Mouse (Mus musculus): ENCODE results near the gene Smim5. TPM values are rescaled to one million over a fixed set of nuclear protein-coding genes. Genes with fewer than 3 reads are reported as not detected.

Smim5 gene
- total RNA-seq, 2 experiments from 2014 or later, result 0.85 to 0.98 TPM

DNA sequence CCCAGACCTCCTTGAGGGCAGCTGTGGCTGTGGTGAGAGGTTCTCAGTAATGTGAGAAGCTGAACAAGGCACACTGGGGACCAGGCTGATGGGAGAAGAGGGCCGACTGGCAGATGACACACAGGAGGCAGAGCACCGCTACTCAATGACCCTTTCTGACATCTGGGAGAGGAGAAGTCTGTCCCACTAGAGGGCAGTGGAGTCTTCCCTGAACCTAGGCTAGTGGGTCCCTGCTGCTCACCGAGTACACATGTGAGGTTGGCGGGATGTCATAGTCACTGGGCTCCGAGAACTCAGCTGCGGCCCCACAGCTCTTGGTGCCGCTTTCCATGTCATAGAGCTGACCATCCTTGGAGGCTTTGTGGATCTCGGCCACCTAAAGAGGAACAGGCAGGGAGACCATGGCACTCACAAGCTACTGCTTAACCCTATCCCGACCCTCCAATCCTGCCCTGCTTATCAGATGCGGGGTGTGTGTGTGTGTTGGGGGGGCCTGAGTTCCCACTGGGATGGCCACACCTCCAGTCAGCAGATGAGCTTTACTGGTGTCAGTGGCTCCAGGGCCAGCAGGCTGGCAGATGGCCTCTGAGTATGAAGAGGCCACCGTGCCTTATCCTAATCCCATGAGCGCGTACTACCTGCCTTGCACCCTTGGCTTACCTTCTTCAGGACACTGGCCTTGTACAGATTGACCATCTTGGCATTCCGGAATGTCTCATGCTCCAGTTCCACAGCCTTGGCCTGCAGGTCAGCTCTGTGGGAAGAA lies 4.8 kb upstream of the Smim5 start:
- no peak for DNase-seq (ENCODE audit: low spot score in 2 of 2)

DNA sequence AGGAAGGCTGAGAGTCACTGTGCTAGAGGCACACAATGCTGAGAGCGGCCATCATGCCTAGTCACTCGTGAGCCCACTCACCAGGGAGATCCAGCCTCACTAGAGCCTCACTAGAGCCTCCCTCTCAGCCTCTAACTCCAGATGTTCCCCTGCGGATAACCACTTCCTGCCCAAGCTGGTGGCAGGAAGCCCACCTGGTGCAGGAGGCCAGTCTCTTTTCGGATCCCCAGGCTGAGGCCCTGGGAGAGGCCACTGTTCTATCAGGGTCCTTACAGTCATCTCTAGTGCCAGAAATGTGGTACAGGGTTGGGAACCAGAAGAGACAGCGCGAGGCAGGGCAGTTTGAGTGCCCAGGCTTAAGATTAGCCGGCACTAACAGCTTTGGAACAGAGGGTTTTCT lies 1.3 kb upstream of the Smim5 start:
- DNase-seq (ENCODE audit: low spot score in 2 of 2), result no peak

GRCm38 (mm10) chr11:115898886-115899285 lies 880 bp upstream of the Smim5 start:
- peak; percentile 59 to 69 for DNase-seq (ENCODE audit: low spot score in 2 of 2)

- no peak for DNase-seq (ENCODE audit: low spot score in 2 of 2)
These were observed 983 bp downstream of the Smim5 start for GRCm38 (mm10) chr11:115900561-115901337.

- no peak for DNase-seq (ENCODE audit: low spot score in 2 of 2)
These were observed 1.8 kb downstream of the Smim5 start for GRCm38 (mm10) chr11:115901338-115902161.

- no peak for DNase-seq (ENCODE audit: low spot score in 2 of 2)
These were observed 2.4 kb downstream of the Smim5 start for GRCm38 (mm10) chr11:115902177-115902576.

DNA sequence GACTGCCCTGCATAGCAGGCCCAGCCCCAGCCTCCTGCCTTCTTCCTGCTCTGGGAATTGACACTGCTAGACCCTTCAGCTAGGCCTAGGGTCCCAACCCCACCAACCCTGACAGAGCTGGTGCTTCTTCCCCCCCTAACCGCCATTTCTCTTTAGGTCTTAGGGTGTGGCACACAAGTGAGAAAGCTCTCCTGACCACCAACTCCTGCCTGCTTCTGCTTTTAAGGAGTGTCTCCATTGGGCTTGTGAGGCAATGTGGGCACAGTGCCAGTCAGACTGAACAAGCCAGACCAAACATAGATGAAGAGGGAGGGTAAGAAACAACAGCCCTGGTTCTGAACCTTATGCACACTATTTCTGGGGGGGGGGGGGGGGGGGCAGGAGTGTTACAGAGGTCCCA lies 3.1 kb downstream of the Smim5 start:
- DNase-seq (ENCODE audit: low spot score in 2 of 2), result no peak

DNA sequence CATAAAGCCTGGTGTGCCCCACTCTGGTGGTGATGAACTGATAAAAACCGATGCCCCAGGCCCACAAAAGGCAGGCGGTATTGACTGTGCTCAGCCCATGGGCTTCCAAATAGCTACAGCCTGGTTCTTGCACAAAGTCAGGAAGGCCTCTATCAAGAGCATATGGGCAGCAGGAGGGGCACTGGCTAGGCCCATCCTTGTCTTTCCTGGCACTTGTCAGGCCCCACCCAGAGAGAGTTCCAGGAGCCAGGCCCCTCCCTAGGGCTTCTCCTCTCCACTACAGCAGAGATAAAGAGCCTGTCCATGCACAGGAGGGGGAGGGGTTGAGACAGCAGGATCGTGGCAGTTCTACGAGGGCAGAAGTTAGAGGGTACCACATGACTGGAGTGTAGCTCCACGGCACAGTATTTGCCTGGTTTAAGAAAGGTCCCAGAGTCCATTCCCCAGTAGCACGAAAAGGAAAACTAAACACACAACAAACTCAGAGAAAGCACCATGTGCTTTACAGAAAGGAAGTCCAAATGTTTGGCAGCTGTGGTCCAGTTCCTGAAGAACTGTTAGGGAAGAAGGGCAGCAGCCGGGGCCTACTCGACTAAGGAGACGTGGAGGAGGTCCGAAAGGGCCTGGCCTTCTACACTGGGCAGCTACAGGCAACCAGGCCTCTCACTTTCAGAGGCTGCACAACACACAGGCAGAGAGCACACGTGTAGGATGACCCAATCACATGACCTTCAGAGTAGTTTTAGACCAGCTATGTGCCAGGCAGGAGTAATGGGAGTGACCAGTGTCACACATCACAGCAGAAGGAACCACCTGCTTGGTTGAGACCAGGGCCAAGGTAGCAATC lies 3.8 kb downstream of the Smim5 start:
- no peak for DNase-seq (ENCODE audit: low spot score in 2 of 2)

GRCm38 (mm10) chr11:115904231-115904955 lies 4.6 kb downstream of the Smim5 start:
- no peak for DNase-seq (ENCODE audit: low spot score in 2 of 2)

DNA sequence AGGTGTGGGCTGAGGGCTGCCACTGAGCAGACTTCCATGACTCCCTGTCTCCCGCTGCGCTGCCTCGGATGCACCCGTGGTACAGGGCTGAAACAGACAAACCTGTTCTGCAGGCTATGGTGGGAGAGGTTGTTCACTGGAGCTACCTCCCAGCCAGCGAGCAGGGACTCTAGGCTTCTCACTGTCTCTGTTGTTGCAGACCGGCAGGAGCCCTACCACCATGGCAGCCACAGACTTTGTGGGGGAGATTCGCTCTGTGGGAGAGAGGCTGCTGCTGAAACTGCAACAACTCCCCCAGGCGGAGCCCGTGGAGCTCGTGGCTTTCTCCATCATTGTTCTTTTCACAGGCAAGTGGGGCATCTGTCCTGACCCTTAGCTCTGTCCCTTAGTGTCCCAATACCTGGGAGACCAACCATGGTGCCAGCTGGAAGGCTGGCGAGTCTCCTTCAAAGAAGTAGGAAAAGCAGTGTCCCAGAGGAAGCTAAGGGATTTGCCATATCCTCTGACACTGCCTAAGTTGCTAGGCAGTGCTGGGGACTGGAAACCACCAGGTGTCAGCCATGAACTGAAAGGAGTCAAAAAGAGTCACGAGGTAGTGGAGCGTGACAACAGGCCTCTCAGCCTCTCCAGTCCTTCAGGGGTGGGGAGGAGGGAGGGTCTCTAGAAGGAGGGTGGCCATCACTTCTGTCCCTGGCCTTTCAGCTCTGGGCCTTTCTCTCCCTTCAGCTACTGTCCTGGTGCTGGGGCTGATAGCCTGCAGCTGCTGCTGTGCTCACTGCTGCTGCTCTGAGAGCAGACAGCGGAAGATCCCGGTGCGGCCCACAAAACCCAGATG lies 5.4 kb downstream of the Smim5 start:
- DNase-seq (ENCODE audit: low spot score in 2 of 2), result peak in 1 of 2 experiments; percentile 42

GRCm38 (mm10) chr11:115906116-115906515 lies 6.3 kb downstream of the Smim5 start:
- DNase-seq (ENCODE audit: low spot score in 2 of 2), result no peak

DNA sequence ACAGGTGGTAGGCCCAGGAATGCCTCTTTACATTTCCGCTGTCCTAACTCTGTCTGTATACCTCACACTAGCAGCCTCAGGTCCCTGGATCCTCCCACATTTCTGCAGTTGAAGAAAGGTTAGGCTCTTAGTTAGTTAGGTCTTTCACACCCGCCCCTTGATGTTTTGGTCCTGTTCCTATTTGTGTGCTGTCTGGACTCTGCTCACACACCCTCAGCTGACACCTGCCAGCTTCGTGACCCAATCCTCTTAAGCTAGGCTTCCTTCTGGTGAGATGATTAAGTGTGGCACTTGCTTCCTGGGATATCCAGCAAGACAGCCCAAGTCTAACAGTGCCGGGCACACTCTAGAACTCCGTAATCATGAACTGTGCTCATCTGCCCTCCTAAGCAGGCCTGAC lies 6.8 kb downstream of the Smim5 start:
- no peak for DNase-seq (ENCODE audit: low spot score in 2 of 2)

DNA sequence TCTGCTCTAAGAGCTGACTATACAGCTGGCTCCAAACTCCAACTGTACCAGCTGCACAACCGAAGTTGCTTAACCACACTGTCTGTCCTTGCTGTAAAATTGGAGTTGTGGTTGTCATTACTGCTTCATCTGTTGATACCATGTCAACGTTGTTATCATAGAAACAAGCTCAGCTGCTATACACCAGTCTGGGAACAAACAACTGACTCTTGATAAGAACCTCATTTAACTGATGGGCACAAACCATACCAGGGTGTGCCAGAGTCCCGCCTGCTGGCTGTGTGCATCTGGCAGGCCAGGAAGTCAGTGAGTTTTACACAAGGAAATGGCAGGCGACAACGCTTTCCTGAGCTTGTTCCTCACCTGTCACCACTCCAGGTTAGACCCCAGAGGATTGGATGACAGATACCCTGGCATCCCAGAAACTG lies 11.4 kb downstream of the Smim5 start:
- DNase-seq (ENCODE audit: low spot score in 2 of 2), result no peak

- no peak for DNase-seq (ENCODE audit: low spot score in 2 of 2)
These were observed 12.0 kb downstream of the Smim5 start, which contains the start of gene Smim6 for GRCm38 (mm10) chr11:115911632-115912376. TSS of gene Smim6 (plus strand) at chr11:115912017.

GRCm38 (mm10) chr11:115916579-115916978 lies 16.8 kb downstream of the Smim5 start:
- DNase-seq (ENCODE audit: low spot score in 2 of 2), result no peak

- DNase-seq (ENCODE audit: low spot score in 2 of 2), result no peak
These were observed 18.9 kb downstream of the Smim5 start for GRCm38 (mm10) chr11:115918637-115919036.

- no peak for DNase-seq (ENCODE audit: low spot score in 2 of 2)
These were observed 19.3 kb downstream of the Smim5 start for GRCm38 (mm10) chr11:115919073-115919472.

GRCm38 (mm10) chr11:115920110-115920818 lies 20.5 kb downstream of the Smim5 start:
- DNase-seq (ENCODE audit: low spot score in 2 of 2), result peak; percentile 42 to 60

Measured in layer of hippocampus, postnatal 10 days (tissue).